Mouse (Mus musculus) hindbrain, postnatal 0 days (tissue): ENCODE measurements around the gene Prr5l. TPM values are rescaled to one million over a fixed set of nuclear protein-coding genes. Genes with fewer than 3 reads are reported as not detected.

ENCODE experiments used
- ATAC-seq: fragments of 200-750 bp; cut with Nextera tagmentation; 2 replicates; pipeline ENCODE4 v1.8.0; 2017; ENCODE audit warnings: mild to moderate bottlenecking, moderate TSS enrichment, moderate library complexity
- DNase-seq: peaks from one replicate; pipeline ENCODE4 v3.0.0-alpha.2; 2015; ENCODE audit warnings: low spot score
- H3K27ac ChIP-seq: fragments of 300-500 bp; sonication (generic); 2 replicates; pipeline ENCODE4 v1.5.1; 2014; ENCODE audit warnings: mild to moderate bottlenecking
- H3K27me3 ChIP-seq: fragments of 300-500 bp; sonication (generic); 2 replicates; pipeline ENCODE4 v1.6.1; 2014; ENCODE audit warnings: low read length, mixed read lengths; ENCODE audit not compliant: insufficient read depth
- H3K36me3 ChIP-seq: fragments of 300-500 bp; sonication (generic); 2 replicates; pipeline ENCODE4 v1.6.1; 2014; ENCODE audit warnings: low read length, mixed read lengths; ENCODE audit not compliant: insufficient read depth
- H3K4me1 ChIP-seq: fragments of 300-500 bp; sonication (generic); 2 replicates; pipeline ENCODE4 v1.6.1; 2014; ENCODE audit warnings: antibody characterized with exemption, low read length, mixed read lengths; ENCODE audit not compliant: insufficient read depth
- H3K4me2 ChIP-seq: fragments of 300-500 bp; sonication (generic); 2 replicates; pipeline ENCODE4 v1.6.1; 2014; ENCODE audit warnings: low read depth, mild to moderate bottlenecking, low read length, moderate library complexity, mixed read lengths
- H3K4me3 ChIP-seq: fragments of 300-500 bp; sonication (generic); 2 replicates; pipeline ENCODE4 v1.5.1; 2014; ENCODE audit warnings: low read length
- H3K9ac ChIP-seq: fragments of 300-500 bp; sonication (generic); replicated peaks from 2 replicates; pipeline ENCODE4 v1.6.1; 2014; ENCODE audit warnings: mild to moderate bottlenecking, low read length, moderate library complexity, mixed read lengths
- H3K9me3 ChIP-seq: fragments of 300-500 bp; sonication (generic); 2 replicates; pipeline ENCODE4 v1.6.1; 2016; ENCODE audit warnings: low read length, mixed read lengths
- CTCF ChIP-seq: IDR thresholded peaks from 2 replicates; pipeline ENCODE4 v1.5.1; 2016; ENCODE audit warnings: antibody characterized with exemption, control low read depth, low read depth
- WGBS: fragments of 180-500 bp; shearing (Covaris S2); extraction: QIAGEN DNeasy Blood & Tissue Kit; methylation state at CpG from one replicate; pipeline ENCODE4 v1.1.7; 2014; 5-methylcytosine and 5-hydroxymethylcytosine counted together
- polyA plus RNA-seq: library from polyadenylated mRNA; unstranded; fragments of >200 nt; fragmentation: Nextera tagmentation; extraction: Ambion mirVana; gene quantifications from 2 replicates; pipeline ENCODE4 v1.2.1, GENCODE M21; 2015
- total RNA-seq: library from RNA; depleted of rRNA; stranded (reverse); fragments of >200 nt; gene quantifications from 2 replicates; pipeline ENCODE4 v1.2.3, GENCODE M21; 2014

Prr5l gene
- total and polyA plus RNA-seq, 2 experiments from 2014 or later: 3.6 to 8.0 TPM

DNA sequence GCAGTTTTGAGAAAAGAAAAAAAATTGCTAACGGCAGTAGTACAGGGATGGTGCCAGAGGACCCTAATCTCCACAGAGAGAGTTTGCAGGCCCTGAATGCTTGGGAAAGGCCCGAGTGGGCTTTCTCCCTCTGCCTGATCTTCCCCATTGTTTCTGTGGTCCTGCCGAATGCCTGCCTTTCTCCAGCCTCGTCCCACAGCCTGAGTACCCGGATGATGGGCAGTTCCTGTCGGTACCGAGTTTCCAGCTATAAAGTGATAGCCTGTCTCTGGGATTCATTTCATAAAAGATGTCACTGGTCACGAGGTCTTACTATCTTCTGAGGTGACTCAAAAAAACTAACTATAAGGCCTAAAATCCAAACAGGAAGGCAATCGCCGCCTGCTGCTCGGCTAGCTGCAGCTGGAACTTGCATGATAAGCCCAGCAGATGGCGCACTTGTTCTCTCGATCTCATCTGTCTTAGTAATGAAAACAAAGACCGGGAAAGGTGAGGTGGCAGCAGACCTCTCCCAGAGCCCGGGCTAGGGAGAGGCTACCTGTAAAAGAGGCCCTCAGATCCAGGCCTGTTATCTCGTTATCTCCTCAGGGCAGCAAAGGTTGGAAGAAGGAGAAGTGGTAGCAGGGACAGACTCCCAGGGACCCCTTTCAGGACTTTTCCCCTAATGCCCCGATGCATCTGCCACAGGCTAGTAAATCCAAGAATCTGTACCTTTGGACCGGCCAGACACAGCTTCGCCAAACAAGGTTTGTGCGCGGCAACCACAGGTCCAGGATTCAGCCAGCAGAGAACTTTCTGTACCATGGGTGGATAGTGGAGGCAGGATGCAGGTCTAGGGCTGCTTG lies 22.9 kb upstream of the Prr5l start:
- no peaks in the 10 kb centered on the region for H3K9me3 ChIP-seq
- 18% methylated on average over 21 of the region's 21 CpGs for WGBS
- DNase-seq (peak; percentile 94), ATAC-seq (peak; percentile 77)
- H3K9ac ChIP-seq: peak overlapping the region; percentile 28
- no peaks in the 10 kb centered on the region for H3K27me3 ChIP-seq
- peak overlapping the region; percentile 47 for H3K4me2 ChIP-seq
- peak overlapping the region; percentile 13; the same call in 1 of the 2 replicates for H3K4me3 ChIP-seq
- H3K36me3 ChIP-seq: 0 out of 2 replicates have a peak, but pooled peaks cover 3% of the 10 kb centered on the region
- H3K4me1 ChIP-seq: peaks cover 6% of the 10 kb centered on the region; the same call in 1 of the 2 replicates
- TF ChIP-seq CTCF: peak; percentile 94
- H3K27ac ChIP-seq: no peak overlapping the region

DNA sequence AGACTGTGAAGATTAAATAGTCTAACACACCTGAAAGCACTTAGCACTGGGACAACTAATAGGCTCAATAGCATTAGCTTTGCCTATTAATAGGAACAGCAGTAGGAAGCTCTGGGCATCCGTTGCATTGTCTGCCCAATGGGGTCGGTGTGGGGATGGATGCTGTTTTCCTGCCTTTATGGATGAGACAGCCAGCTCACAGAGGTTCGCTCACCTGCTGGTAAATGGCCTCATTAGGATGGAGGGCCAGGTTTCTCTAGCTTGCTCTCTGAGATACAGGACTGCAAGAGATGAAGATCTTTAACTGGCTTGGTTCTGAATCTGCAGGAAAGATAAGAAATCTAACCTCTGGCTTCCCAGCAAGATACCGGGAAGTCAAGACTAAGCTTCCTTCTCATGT lies 19.4 kb upstream of the Prr5l start:
- H3K36me3 ChIP-seq: 0 out of 2 replicates have a peak, but pooled peaks cover 8% of the 10 kb centered on the region
- H3K9ac ChIP-seq: no peak overlapping the region
- ATAC-seq: no peak
- DNase-seq: no peak
- 71% methylated on average over 4 of the region's 4 CpGs for WGBS
- no peak overlapping the region for H3K27ac ChIP-seq
- no peak overlapping the region for H3K4me3 ChIP-seq
- no peaks in the 10 kb centered on the region for H3K9me3 ChIP-seq
- H3K4me1 ChIP-seq: peaks cover 6% of the 10 kb centered on the region; the same call in 1 of the 2 replicates
- no peaks in the 10 kb centered on the region for H3K27me3 ChIP-seq
- no peak for TF ChIP-seq CTCF
- H3K4me2 ChIP-seq: no peak overlapping the region

DNA sequence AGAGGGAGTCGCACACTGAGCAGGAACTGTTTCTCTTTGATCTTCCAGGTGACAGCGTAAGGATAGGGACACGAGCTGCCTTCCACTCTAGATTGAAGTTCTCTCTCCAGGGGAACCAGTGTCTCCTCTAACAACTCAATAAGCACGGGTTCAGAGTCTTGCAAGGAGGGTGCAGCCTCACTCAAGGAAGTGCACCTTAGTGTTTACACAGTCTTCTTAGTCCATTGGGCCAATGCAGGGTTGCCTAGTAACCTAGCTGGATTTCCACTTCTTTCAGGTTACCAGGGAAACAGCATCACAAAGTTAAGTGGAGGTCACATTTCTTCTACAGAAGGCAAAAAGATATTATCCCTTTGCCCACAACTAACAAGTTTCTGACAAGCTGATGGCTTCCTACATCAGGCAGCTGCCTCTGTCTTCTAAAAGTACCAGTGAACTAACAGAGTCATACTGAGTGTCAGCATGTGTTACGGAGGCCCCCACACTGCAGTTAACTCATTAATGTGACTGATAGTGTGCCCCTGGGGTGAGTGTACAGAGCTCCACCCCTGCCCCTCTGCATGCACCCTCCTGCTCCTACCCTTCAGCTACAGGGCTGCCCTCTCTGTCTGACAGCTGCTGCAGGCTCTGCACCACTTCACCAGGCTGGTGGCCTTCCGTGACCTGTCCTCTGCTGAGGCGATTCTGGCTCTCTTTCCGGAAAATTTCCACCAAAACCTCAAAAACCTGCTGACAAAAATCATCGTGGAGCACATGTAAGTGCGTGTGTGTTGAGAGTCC lies 13.8 kb upstream of the Prr5l start:
- H3K4me1 ChIP-seq: no peaks in the 10 kb centered on the region
- no peak overlapping the region for H3K4me2 ChIP-seq
- ATAC-seq (0 out of 2 replicates have a peak, but pooled peaks have one; percentile 14), DNase-seq (no peak)
- no peak overlapping the region for H3K4me3 ChIP-seq
- H3K27ac ChIP-seq: no peak overlapping the region
- H3K9me3 ChIP-seq: no peaks in the 10 kb centered on the region
- H3K36me3 ChIP-seq: peaks cover 10% of the 10 kb centered on the region; the same call in 1 of the 2 replicates
- no peak overlapping the region for H3K9ac ChIP-seq
- no peaks in the 10 kb centered on the region for H3K27me3 ChIP-seq
- no peak for TF ChIP-seq CTCF
- WGBS: 66% methylated on average over 10 of the region's 10 CpGs

DNA sequence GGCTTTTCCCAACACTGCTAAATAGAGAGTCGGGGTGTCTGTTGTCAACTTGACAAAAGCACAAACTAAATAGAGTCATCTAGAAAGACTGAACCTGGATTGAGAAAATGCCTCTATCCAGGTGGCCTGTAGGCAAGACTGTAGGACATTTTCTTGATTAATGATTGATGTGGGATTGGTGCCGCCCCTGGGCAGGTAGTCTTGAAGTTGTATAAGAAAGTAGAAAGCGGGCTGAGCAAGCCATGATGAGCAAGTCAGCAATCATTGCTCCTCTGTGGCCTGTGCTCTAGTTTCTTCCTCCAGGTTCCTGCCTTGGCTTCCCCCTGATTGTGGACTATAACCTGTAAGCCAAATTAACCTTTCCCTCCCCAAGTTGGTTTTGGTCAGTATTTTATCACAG lies 11.3 kb upstream of the Prr5l start:
- TF ChIP-seq CTCF: no peak
- no peak for DNase-seq
- Histone ChIP-seq H3K4me1 (no peaks in the 10 kb centered on the region), H3K9me3 (no peaks in the 10 kb centered on the region), H3K27ac (no peak overlapping the region), H3K9ac (no peak overlapping the region), H3K4me3 (no peak overlapping the region), H3K36me3 (peaks cover 3% of the 10 kb centered on the region; the same call in 1 of the 2 replicates), H3K27me3 (no peaks in the 10 kb centered on the region), H3K4me2 (no peak overlapping the region)
- ATAC-seq: no peak
- 91% methylated on average over 3 of the region's 3 CpGs for WGBS

DNA sequence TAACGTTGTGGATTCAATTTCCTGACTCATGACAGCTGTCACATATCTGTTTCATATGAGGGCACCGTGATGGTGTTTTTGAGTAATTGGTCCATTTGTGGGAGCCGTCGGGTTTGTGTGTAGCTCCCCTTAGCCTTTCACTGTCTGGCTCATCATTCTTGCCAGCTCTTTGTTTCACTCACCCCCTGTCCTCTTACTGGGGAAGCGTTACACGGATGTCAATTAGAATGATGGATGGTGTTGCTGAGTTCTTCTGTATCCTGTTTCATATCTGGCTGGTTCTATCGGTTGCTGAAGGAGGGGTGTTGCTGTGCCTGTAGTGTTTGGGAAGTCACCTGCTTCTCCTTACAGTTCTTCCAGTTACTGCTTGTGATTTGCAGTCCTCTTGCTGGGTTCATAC lies 8.3 kb upstream of the Prr5l start:
- H3K4me3 ChIP-seq: no peak overlapping the region
- no peak overlapping the region for H3K9ac ChIP-seq
- H3K4me2 ChIP-seq: no peak overlapping the region
- no peak overlapping the region for H3K27ac ChIP-seq
- no peaks in the 10 kb centered on the region for H3K9me3 ChIP-seq
- peak; percentile 10 for DNase-seq
- WGBS: 21% methylated on average over 7 of the region's 7 CpGs
- H3K4me1 ChIP-seq: peaks cover 8% of the 10 kb centered on the region; the same call in 1 of the 2 replicates
- TF ChIP-seq CTCF: no peak
- ATAC-seq: no peak
- H3K27me3 ChIP-seq: no peaks in the 10 kb centered on the region
- peaks cover under 1% of the 10 kb centered on the region; the same call in 1 of the 2 replicates for H3K36me3 ChIP-seq

DNA sequence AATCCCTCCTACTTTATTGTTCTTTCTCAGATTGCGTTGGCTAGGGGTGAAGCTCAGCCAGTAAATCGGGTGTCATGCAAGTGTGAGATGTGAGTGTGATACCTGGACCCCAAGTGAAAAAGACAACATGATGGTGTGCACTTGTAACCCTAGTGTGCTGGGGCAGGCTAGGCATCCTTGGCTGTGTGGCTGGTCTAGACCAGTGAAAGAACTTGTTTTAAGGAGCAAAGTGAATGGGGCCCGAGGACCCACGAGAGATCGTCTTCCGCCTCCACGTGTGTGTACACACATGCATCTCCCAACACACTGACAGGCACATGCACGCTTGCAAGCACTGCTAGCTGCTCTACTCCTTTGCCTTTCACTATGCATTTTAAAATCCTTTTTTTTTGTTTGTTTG lies 6.1 kb upstream of the Prr5l start:
- H3K4me3 ChIP-seq: no peak overlapping the region
- no peak for ATAC-seq
- no peak for TF ChIP-seq CTCF
- H3K4me1 ChIP-seq: peaks cover 8% of the 10 kb centered on the region; the same call in 1 of the 2 replicates
- DNase-seq: no peak
- H3K9ac ChIP-seq: no peak overlapping the region
- no peak overlapping the region for H3K4me2 ChIP-seq
- H3K9me3 ChIP-seq: no peaks in the 10 kb centered on the region
- H3K27ac ChIP-seq: no peak overlapping the region
- H3K27me3 ChIP-seq: no peaks in the 10 kb centered on the region
- WGBS: 93% methylated on average over 8 of the region's 8 CpGs
- H3K36me3 ChIP-seq: no peaks in the 10 kb centered on the region
